ENCODE assay signal across 17 mouse cellular contexts in genomic region chr15:90432154-90432553, GRCm38 (mm10).
"Had no signal": no experiment of that assay in that cellular context is flagged by ENCODE, and none has a peak within 500 bp of the region (broad histone marks: within the 10 kb centered on the region; RNA-seq: fewer than 3 reads in every experiment).

No protein-coding gene starts in this region.

- H3K4me1 ChIP-seq: liver, embryonic 13.5 days; stomach, embryonic 15.5 days had no signal

- H3K9me3 ChIP-seq: liver, embryonic 13.5 days; neural tube, embryonic 13.5 days; stomach, embryonic 15.5 days had no signal

- H3K27me3 ChIP-seq: liver, embryonic 13.5 days; neural tube, embryonic 13.5 days; stomach, embryonic 15.5 days had no signal

- H3K4me2 ChIP-seq: liver, embryonic 13.5 days; midbrain, embryonic 11.5 days; neural tube, embryonic 13.5 days; stomach, embryonic 15.5 days had no signal

- DNase-seq: kidney, adult 9 months; kidney, postnatal 25 days; layer of hippocampus, adult 9-11 months; liver, embryonic 13.5 days; lung, adult 2 months; lung, postnatal 14 days; lung, postnatal 4 days; midbrain, embryonic 14.5 days; right cerebral cortex, postnatal 25 days; spleen, adult 18-20 months; thymus, postnatal 36 days had no signal

- H3K9ac ChIP-seq: liver, embryonic 13.5 days; neural tube, embryonic 13.5 days; stomach, embryonic 15.5 days had no signal

- H3K27ac ChIP-seq: kidney, postnatal 0 days; layer of hippocampus, adult 2 months; left cerebral cortex, adult 2 months; liver, embryonic 13.5 days; neural tube, embryonic 13.5 days; stomach, embryonic 15.5 days had no signal

- H3K4me3 ChIP-seq: layer of hippocampus, adult 2 months; left cerebral cortex, adult 2 months; liver, embryonic 13.5 days; neural tube, embryonic 13.5 days; stomach, embryonic 15.5 days had no signal

- H3K36me3 ChIP-seq: liver, embryonic 13.5 days; neural tube, embryonic 13.5 days; stomach, embryonic 15.5 days had no signal
